Mouse (Mus musculus) urinary bladder, adult 18-20 months (tissue): ENCODE results near the gene Phkg1.
"Not testable (repeated sequence)": the region's sequence is repeated elsewhere in the genome, so short reads cannot be mapped to it uniquely, and the experiment has no call there.

Experiments used
- DNase-seq, 2 experiments: peaks; one replicate each; pipeline ENCODE4 v3.0.0; 2022; ENCODE audit warnings: low spot score in 2 of 2, mixed read lengths in 2 of 2

The Phkg1 gene

DNA sequence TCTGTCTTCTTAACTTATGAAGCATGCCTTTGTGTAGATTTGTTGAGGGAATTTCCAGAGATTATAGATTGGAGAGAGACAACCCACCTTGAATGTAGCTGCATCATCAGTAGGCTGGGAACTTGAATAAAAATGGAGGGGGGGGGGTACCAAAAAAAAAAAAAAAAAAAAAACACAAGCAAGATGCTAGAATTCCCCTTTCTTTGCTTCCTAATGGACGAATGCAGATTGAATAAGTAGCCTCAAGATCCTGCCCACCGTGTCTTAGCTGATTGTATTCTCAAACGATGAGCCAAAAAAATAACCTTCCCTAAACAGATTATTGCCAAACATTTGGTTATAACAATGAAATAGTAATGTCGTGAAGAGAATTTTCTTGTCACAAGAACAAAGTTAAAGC, 9.4 kb upstream of the Phkg1 start:
- DNase-seq, result no peak

GRCm38 (mm10) chr5:129895198-129896088, 2.9 kb downstream of the Phkg1 start, which contains the start of gene Zbed5:
TSS of gene Zbed5 (plus strand) at chr5:129895723.
- DNase-seq, result peak; percentile 82

DNA sequence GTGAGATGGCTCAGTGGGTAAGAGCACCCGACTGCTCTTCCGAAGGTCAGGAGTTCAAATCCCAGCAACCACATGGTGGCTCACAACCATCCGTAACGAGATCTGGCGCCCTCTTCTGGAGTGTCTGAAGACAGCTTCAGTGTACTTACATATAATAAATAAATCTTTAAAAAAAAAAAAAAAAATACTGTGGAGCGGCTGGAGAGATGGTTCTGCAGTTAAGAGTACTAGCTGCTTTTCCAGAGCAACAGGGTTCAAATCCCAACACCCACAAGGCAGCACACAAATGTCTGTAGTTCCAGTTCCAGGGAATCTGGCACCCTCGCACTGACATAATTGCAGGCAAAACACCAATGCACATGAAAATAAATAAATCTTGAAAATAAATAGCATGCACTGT, 8.0 kb downstream of the Phkg1 start:
- not testable (repeated sequence) for DNase-seq

DNA sequence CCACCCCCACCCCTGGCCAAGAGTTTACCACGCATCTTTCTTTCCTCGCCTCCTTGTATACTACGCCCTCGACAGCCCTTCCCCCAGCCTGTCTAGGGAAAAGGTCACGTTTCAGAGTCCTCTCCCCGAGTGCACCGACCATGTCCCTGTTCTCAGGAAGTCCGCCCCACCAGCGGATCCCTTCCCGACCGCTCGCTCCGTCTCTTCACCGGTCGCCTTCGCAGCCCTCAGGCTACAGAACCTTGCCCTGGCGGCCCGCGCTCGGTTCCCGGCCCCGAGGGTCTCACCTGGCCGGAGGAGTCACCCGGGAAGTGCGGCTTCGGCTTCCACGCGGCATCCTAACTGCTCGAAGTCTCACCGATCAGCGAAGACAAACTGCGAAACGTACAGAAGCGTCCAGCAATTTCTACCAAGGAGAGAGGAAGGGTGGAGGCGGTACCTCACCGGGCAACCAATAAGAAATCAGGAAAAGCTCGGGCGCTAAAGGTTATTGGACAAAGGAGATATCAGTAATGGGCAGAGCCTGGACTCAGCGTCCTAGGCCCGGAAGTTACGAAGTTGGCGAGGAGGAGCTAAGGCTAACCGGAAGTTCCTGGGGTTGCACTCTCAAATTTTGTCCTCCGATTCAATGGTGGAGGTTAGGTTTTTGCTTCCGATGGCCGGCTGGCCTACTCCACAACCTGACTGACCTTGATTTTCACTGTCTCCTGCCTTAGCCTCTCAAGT, 11.3 kb downstream of the Phkg1 start, which contains the start of gene Chchd2:
Gene Chchd2 (minus strand): TSS at position 560 of the 726 bp plus-strand sequence.
- peak; percentile 87 to 91 for DNase-seq

GRCm38 (mm10) chr5:129886271-129886670, 12.1 kb downstream of the Phkg1 start:
- no peak for DNase-seq

- no peak for DNase-seq
Measured at GRCm38 (mm10) chr5:129879888-129880287, 18.5 kb downstream of the Phkg1 start.

DNA sequence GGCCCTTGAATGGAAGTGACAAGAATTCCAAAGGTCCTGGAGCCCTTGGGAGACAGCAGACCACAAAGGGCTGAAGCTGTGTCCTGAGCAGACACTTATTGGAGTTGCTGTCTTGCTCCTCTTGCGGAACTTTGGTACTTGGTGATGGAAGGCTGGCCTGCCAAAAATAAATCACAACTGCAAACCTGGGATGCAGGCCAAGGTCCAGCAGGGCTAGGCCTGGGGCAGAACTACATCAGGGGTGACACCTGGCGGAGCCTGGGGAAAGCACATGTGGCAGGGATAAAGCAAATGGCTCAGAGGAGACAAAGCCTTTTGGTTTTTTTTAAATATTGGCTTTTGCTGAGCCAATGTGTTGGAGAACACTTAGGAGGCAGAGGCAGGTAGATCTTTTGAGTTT, 19.4 kb downstream of the Phkg1 start:
- peak in 1 of 2 experiments; percentile 16 for DNase-seq

DNA sequence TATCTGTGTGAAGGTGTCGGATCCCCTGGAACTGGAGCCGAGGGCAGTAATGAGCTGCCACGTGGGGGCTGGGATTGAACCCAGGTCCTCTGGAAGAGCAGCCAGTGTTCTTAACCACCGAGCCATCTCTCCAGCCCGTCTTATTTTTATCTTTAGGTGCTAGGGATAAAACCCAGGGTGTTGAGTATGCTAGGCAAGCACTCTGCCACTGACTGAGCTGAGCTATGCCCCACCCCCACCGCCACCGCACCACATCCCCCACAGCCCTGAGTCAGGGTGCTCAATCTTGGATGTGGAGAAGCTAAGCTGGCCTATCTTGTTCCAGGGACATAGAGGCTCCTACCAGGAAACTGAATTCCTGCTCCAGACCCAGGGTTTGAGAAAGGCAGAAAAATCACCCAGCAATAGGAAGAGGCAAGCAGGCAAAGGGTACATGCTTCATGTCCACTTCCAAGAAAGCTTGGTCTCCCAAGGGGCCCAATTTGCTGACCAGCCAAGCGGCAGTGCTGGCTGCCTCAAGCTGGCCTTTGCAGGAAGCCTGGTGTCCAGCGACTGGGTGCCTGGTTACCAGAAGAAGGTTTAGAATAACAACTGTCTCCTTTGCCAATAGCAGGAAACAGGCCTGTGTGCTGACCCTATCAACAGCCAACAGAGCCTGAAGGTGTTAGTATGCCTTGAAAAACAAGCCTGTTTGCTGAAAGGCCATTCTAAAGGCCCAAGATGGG, 20.5 kb downstream of the Phkg1 start:
- DNase-seq, result no peak

GRCm38 (mm10) chr5:129875098-129875497, 23.3 kb downstream of the Phkg1 start:
- no peak for DNase-seq

- no peak for DNase-seq
Measured at GRCm38 (mm10) chr5:129873942-129874341, 24.4 kb downstream of the Phkg1 start.

DNA sequence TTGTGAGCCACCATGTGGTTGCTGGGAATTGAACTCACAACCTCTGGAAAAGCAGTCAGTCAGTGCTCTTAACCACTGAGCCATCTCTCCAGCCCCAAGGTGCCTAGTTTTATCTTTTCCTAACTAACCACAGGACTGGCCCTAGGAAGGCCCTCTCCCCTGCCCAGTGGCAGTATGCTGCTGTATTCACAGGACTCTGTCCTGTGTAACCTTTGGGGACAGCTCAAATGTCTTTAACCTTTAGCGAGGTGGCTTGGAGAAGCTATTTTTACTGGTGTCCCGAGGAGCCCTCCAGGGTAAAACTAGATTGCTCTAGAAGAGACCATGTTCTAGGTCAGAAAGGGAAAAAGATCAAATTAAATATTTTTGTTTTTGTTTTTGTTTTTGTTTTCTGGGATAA, 27.1 kb downstream of the Phkg1 start:
- no peak for DNase-seq

GRCm38 (mm10) chr5:129869238-129869995, 28.9 kb downstream of the Phkg1 start:
- no peak for DNase-seq

- no peak for DNase-seq
Measured at GRCm38 (mm10) chr5:129865841-129866240, 32.5 kb downstream of the Phkg1 start.

GRCm38 (mm10) chr5:129864467-129864866, 33.9 kb downstream of the Phkg1 start:
- no peak for DNase-seq

- no peak for DNase-seq
Measured at GRCm38 (mm10) chr5:129862325-129862724, 36.0 kb downstream of the Phkg1 start.

- DNase-seq, result no peak
Measured at GRCm38 (mm10) chr5:129856414-129856813, 41.9 kb downstream of the Phkg1 start.

- DNase-seq, result no peak
Measured at GRCm38 (mm10) chr5:129855163-129855562, 43.2 kb downstream of the Phkg1 start.

GRCm38 (mm10) chr5:129847558-129847820, 50.9 kb downstream of the Phkg1 start:
- DNase-seq, result no peak

GRCm38 (mm10) chr5:129846752-129847557, 51.4 kb downstream of the Phkg1 start, which contains the start of gene Sumf2:
TSS of gene Sumf2 (plus strand) at chr5:129846986.
- DNase-seq, result peak; percentile 86 to 95

GRCm38 (mm10) chr5:129844848-129845247, 53.5 kb downstream of the Phkg1 start:
- no peak for DNase-seq
